Mouse (Mus musculus): ENCODE measurements around the gene Rwdd3. TPM values are rescaled to one million over a fixed set of nuclear protein-coding genes. Genes with fewer than 3 reads are reported as not detected.

Gene Rwdd3
- polyA plus RNA-seq, 1 experiment from 2014 or later: 3.4 TPM

- H3K4me2 ChIP-seq: no peak overlapping the region
- H3K9ac ChIP-seq: no peak overlapping the region
- H3K4me3 ChIP-seq: no peak overlapping the region
- no peaks in the 10 kb centered on the region for H3K4me1 ChIP-seq (replicated peaks)
- no peaks in the 10 kb centered on the region for H3K27me3 ChIP-seq
- no peaks in the 10 kb centered on the region for H3K36me3 ChIP-seq
- ATAC-seq (replicated peaks; ENCODE audit: insufficient number of reproducible peaks, insufficient read depth, low FRiP score, low read depth): no peak
- 85% methylated on average over 5 of the region's 5 CpGs for WGBS
- H3K27ac ChIP-seq: no peak overlapping the region
- no peaks in the 10 kb centered on the region for H3K9me3 ChIP-seq (replicated peaks)
Measured at GRCm38 (mm10) chr3:121116067-121116466, 55.4 kb downstream of the Rwdd3 start.

- Histone ChIP-seq H3K4me3 (no peak overlapping the region), H3K27ac (no peak overlapping the region), H3K27me3 (no peaks in the 10 kb centered on the region), H3K9ac (no peak overlapping the region), H3K9me3 (replicated peaks) (no peaks in the 10 kb centered on the region), H3K36me3 (no peaks in the 10 kb centered on the region), H3K4me2 (no peak overlapping the region), H3K4me1 (replicated peaks) (no peaks in the 10 kb centered on the region)
- WGBS: 80% methylated on average over 8 of the region's 8 CpGs
- no peak for ATAC-seq (replicated peaks; ENCODE audit: insufficient number of reproducible peaks, insufficient read depth, low FRiP score, low read depth)
Measured at GRCm38 (mm10) chr3:121111068-121111467, 60.4 kb downstream of the Rwdd3 start.

- Histone ChIP-seq H3K4me2 (no peak overlapping the region), H3K27me3 (no peaks in the 10 kb centered on the region), H3K4me3 (no peak overlapping the region), H3K9ac (no peak overlapping the region), H3K9me3 (replicated peaks) (no peaks in the 10 kb centered on the region), H3K36me3 (no peaks in the 10 kb centered on the region), H3K4me1 (replicated peaks) (no peaks in the 10 kb centered on the region), H3K27ac (no peak overlapping the region)
- WGBS: 82% methylated on average over 7 of the region's 7 CpGs
- no peak for ATAC-seq (replicated peaks; ENCODE audit: insufficient number of reproducible peaks, insufficient read depth, low FRiP score, low read depth)
Measured at GRCm38 (mm10) chr3:121110430-121110829, 61.1 kb downstream of the Rwdd3 start.

GRCm38 (mm10) chr3:121107481-121107880 is 64.0 kb downstream of the Rwdd3 start:
- Histone ChIP-seq H3K36me3 (no peaks in the 10 kb centered on the region), H3K27ac (no peak overlapping the region), H3K9ac (no peak overlapping the region), H3K27me3 (no peaks in the 10 kb centered on the region), H3K4me3 (no peak overlapping the region), H3K4me2 (no peak overlapping the region), H3K4me1 (replicated peaks) (no peaks in the 10 kb centered on the region), H3K9me3 (replicated peaks) (no peaks in the 10 kb centered on the region)
- WGBS: 82% methylated on average over 6 of the region's 6 CpGs
- no peak for ATAC-seq (replicated peaks; ENCODE audit: insufficient number of reproducible peaks, insufficient read depth, low FRiP score, low read depth)

GRCm38 (mm10) chr3:121105408-121105708 is 66.1 kb downstream of the Rwdd3 start:
- H3K27me3 ChIP-seq: no peaks in the 10 kb centered on the region
- peak overlapping the region; percentile 41 for H3K4me3 ChIP-seq
- no peak for ATAC-seq (replicated peaks; ENCODE audit: insufficient number of reproducible peaks, insufficient read depth, low FRiP score, low read depth)
- no peak overlapping the region for H3K27ac ChIP-seq
- no peaks in the 10 kb centered on the region for H3K9me3 ChIP-seq (replicated peaks)
- H3K4me1 ChIP-seq (replicated peaks): no peaks in the 10 kb centered on the region
- H3K36me3 ChIP-seq: no peaks in the 10 kb centered on the region
- WGBS: 69% methylated on average over 5 of the region's 5 CpGs
- H3K9ac ChIP-seq: no peak overlapping the region
- H3K4me2 ChIP-seq: peak overlapping the region; percentile 58

Other genes with a start within 250 kb of the Rwdd3 start
- gene Tmem56, start 111.4 kb upstream of the Rwdd3 start, polyA plus RNA-seq (2015; fragmentation: Nextera tagmentation; extraction: Ambion mirVana): 0.49 and 0.67 TPM in 2 replicates
- 34.1 and 39.6 TPM in 2 replicates for gene Alg14, start 120.1 kb upstream of the Rwdd3 start, polyA plus RNA-seq (2015; fragmentation: Nextera tagmentation; extraction: Ambion mirVana)

All from heart, embryonic 15.5 days (tissue).